Mouse (Mus musculus): ENCODE results near the gene Prg2.

The Prg2 gene

DNA sequence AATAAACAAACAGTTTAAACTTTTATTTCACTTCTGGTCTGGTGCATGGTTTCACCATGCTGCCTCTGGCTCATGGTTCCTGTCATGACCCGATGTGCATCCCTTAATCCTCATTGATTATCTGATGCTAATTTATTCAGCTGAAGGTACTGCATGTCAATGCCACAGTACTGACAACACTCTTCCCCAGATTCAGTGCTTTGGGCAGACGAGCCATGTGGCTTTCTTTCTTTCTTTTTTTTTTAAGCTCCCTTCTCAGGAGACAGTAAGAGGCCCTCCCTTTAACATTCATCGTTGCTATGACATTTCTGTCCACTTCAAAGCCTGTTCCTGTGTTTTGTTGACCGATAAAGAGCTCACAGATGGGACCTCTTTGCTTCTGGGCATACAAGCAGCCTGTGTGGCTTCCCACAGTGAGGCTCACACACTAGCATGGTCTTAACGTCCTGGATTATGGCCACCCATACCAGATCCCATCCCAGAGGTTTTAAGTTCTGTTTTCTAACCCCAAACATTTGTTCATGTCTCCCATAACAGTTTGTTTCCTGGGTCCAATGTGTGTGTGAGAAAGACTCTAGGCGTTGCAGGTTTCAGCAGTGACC is 17.3 kb upstream of the Prg2 start:
- DNase-seq: no peak

DNA sequence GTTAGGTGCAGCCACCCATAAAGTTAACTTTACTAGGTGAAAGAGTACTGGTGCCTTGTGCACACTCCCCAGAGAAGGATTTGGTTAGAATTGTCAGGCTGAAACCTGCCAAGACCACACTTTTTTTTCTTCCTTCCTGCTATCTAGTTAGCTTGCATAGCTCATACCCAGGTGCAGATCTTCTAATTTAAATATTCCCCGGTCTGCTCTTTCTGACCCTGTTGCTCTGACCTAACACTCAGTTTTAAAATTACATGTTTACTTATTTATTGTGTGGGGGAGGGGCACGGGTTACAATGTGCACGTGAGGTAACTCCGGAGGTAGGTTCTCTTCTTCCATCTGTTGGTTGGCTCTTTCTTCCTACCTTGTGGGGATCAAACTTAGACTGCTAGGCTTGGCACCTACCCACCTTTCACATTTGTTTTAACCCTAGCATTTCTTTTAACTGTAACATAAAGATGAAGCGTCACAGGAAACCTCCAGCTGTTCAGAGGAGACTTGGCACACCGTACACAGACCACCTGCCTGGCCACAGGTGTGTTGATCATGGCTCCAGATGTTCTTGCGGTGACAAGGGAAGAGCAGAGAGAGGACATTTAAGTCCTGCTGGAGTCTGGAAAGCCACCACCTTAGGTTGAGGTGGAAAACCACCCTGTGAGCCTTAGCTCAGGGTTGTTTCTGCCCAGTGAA is 16.0 kb upstream of the Prg2 start:
- DNase-seq: no peak

DNA sequence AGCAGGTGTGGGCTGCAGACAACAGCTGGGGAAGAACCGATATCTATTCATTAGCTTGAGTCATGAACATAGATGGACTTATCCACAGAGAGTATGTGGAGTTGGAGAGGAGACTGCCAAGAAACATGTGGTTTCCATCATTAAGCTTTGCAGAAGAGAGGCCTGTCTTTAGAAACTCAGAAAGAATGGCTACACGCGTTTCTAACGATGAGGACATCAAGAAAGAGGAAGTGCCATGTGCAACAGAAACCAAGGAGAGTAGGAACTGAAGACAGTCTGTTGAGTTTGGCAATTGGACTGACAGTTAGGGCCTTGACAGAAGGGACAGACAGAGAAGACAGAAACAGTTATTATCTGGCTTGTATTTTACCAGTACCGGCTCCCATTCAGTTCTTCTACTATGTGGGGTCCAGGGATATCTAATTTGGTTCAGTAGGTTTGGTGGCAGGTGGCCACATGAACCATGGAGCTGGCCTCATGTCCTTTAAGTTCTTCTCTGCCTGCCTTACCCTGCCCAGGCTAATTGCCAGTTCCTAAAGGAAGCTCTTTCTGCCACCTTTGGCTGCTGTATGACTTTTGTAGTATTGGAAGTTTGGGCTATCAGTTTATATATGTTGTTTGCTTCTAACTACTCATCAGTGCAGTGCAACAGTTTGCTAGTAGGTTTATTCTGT is 12.8 kb upstream of the Prg2 start:
- no peak for DNase-seq

DNA sequence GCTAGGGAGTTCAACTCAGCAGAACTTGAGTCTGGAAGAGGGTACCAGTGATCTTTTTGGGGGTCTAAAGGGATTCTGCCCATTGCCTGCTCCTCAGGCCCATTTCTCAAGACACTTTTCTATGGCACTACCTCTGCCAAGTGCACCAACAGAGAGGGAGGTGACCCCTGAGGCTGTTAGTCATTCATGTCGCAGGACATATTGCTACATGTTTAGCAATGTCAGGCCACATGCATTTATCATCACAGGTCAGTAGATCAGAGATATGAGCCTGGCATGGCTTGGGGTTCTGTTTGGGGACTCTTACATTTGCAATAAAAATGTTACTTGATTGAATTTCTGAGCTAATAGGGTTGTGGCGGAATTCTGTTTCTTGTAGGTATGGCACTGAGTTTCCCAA is 4.7 kb upstream of the Prg2 start:
- DNase-seq: no peak

DNA sequence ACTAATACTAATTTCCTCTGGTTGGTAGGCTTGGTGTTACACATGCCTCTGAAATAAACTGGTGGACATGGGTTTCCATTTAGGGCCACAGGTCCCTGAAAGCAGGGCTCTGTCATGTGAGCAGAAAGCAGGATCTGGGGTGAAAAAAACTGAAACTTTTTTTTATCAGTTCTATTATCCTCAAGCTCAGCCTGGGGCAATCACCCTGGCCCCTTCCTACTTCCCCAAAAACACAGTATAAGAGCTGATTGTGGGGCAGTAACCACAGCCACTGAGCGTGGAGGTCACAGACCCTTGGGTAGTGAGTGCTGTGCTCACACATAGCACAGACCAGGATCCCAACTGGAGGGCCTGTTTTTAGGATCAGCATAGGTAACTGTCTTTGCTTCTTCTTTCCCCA is 7.7 kb downstream of the Prg2 start, which contains the start of gene Prg3:
TSS of gene Prg3 (plus strand) at position 286 of the 400 bp plus-strand sequence.
- no peak for DNase-seq

DNA sequence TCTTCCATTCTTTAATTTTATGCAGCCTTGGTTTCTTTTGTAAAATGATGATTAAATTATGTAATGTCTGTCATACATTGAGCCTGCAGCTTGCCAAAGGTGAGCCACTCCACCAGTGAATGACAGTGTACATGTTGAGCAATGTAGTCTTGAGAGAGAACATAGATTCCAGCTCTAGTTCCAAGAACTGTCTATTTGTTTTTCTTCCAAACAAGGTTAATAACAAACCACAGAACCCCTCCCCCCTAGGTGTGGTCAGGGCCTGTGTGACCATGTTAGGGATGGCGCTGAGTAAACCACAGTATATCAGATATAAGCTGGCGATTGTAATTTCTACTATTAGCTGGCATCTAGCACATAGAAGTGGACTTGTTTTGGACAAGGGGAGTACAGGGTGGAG is 16.1 kb downstream of the Prg2 start:
- no peak for DNase-seq

DNA sequence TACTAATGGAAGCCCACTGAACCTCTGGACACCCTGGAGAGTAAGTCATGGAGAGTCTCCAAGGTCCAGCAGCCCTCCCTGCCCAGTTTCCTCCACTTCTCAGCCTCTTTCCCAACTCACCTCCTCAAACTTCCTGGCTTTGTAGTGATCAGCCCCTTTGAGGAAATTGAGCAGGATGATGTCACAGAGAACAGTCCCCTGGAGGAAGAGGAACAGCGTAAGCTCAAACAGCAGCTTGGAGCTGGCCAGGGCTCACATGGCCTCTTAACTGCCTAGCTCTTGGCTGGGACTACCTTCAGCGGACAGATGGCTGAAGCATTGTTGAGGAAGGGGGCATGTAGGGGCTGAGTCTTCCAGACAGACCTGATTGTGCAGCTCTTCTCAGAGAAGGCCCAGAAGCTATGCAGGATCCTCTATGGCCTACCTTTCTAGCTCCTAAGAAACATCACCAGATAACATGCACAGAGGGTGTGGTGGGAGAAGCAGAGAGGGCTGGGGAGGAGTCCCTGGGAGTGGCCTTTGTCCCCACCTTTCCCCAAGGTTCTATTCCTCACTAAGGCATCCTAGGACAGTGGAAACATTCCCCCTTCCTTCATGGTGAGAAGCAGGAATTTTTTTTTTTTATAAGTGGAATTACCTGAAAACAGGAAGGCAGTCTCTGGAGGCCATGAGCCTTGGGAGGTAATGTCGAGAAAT is 19.4 kb downstream of the Prg2 start:
- no peak for DNase-seq

DNA sequence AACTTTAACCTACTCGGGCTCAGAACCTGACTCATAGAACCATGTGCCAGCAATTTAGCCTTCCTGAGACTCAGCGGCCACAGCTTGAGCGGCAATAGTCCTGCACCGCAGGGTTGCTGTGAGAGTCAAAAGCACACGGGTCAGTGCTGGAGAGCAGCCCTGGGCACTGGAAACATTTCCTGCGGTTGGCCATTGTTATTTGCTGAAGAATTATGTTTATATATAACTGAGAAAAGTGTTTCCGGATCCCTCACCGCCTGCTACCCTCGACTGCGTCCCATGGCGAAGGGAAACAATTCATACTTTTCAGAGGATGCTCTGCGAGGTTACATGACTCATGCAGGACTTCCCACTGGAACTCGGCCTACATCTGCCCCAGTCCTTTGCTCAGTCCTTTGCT is 21.2 kb downstream of the Prg2 start:
- DNase-seq: no peak

DNA sequence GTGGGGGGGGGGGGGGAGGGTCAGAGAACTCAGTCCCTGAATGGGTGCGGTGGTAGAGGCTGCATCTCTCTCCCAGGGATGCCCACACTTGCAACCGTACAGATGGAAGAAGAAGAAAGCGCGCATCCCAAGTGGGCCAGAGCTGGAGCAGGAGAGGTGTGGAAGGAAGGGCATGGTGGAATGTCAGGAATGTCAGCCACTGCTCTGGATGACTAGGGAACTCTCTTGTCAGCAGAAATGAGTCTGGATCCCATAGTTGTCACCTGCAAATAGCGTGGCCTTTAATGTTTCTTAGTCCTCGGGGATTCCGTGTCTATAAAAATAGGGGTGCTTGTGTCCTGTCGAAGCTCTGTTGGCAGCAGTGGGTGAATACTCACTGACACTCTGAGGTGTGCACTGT is 22.3 kb downstream of the Prg2 start:
- DNase-seq: no peak

DNA sequence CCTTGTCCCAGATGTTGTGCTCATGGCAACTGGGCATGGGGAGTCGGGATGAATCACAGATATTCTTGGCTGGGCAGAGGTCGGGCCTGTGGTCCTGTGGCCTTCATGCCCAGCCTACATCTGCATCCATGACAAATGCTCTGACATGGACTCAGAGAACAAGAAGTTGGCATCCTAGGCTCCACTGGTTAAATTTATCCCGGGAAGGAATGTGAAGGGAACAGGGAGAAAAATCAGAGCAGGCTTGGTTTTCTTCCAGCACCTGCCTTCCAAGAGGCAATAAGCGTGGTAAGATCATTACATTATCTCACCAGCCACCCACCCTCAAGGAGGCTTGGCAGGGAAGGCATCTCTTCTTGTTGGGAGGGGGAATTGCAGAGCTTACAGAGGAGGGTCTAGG is 24.1 kb downstream of the Prg2 start:
- no peak for DNase-seq

DNA sequence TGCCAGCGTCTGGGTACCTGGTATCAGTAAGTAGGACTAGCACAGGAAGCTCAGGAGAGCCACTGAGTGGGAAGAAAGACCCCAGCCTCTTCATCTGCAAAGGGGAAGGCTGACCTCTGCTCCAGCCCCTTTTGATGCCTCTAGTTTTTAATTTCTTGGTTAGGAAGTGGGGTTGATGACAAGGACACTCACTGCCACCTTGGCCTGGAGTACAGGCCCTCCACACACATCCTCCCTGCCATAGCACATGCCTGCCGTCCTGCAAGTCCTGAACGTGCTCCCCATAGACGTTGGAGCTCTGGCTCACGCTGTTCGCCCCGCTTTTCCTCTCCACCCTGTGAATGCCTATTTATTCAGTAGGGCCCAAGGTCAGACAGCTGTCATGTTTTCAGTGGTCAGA is 26.3 kb downstream of the Prg2 start:
- DNase-seq: no peak

DNA sequence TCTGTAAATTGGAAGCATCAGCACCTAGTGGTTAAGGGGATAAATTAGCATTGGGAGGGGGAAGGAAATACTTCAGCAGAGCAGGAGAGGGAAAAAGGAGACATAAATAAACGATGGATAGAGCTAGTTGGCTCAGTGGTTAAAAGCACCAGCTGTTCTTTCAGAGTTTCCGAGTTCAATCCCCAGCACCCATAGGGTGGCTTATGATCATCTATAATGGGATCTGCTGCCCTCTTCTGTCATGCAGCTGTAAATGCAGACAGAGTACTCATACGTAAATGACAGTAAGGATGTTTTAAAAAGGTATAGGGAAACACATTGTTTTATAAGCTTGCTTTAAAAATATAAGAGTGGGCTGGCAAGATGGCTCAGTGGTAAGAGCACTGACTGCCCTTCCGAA is 27.5 kb downstream of the Prg2 start:
- peak; percentile 4 to 10 for DNase-seq

DNA sequence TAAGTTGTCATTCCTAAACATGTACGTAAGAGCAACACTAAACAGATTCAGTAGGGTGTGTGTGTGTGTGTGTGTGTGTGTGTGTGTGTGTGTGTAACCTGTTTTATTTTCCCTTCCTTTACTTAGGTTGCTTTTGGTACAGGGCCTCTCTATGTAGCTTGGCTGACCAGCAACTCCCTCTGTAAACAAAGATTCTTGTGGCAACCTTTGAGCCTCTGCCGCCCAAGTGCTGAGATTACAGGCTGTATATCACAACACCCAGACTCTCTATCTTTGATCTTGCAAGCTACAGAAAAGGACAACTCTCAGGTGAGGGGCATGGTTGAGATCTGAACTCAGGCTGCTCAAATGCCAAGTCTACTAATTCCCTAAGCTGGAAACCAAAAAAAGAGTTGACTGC is 29.0 kb downstream of the Prg2 start:
- no peak for DNase-seq

DNA sequence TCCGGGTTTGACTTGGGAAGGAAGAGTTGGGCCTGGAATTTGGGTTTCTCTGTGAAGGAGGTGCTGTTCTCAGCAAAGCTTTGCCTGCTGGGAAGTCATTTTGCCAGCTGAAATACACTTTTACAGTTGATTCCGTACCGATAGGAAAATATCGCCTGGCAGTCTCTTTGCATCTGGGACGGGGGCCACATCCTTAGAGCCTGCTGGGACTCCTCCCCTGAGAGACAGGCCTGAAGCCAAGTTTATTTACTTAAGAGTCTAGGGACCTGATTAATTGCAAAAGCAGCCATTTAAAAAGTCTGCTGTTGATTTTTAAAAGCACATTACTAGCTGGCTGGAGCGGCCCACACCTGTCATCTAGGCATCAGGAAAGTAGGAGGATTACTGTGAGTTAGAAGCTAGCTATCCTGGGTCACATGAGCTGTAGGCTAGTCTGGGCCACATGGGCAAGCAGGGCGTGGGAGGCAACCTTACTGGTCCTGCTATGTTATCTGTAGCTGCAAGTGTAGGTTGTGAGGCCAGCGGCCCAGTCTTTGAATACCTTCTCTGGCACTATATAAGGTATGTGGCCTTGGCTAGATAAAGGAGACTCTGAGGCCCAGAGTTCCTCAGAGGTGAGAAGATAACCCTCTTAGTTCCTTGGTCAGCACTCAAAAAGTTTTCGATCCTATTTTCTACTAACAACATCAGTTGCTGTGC is 31.8 kb downstream of the Prg2 start:
- DNase-seq: no peak

DNA sequence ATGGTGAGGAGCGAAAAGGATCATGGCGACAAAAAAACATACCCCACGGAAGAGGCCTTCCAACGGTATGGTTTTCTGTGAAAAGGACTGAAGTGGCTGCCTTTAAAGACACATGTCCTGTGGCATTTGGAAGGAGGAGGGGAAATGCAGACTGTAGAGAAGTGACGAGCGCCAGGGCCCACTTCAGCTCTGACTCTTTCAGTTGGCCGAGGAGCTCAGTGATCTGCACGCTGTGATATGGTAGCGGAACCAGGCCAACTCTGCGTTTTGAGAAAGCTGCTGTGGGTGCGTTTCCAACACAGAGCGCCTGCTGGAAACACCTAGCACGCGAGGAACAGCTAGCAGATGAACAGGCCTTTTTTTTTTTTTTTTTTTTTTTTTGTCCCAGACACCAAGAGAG is 32.4 kb downstream of the Prg2 start:
- no peak for DNase-seq

DNA sequence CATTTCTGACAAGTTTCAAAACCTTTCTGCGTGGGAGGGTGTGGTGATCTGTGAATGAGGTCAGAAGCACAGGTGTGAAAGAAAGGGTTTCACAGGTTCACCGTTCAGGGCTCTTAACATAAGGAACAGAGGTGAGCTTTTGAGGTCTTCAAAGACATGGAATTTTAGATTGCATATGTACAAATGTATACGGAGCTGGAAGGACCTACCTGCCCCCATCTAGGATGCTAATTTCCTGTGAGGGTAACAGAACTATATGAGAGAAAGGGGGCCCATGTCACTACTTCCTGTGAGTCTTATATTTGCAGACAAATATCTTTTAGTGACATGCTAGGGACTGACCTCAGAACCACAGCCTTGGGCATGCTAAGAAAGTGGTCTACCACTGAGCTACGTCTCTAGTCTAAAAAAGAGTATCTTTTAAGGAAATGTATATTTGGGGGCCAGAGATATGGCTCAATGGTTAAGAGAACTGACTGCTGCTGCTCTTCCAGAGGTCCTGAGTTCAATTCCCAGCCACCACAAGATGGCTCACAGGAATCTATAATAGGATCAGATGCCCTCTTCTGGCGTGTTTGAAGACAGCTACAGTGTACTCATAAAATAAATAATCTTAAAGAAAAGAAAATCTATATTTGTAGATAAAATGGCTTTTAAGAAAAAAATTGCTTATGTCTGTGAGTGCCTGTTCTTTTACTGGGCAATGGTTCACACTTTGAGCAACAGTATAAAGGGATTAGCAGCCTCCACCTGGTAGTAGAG is 33.7 kb downstream of the Prg2 start:
- no peak for DNase-seq

DNA sequence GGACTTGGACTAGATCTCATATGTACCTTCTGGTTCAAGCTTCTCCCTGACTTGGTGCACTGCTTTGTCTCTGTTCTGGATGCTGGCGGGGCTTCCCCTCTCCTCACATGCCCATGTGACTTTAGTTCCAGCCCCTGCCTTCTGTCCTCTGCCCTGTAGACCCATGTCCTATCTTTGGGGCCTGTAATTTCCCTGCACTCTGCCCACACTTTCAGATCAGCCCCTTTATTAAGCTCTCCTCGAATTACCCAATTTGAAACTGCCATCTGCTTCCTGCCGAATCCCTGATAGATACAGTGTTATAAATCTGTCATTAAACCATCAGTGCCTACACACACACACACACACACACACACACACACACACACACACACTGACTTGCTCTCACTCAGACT is 34.3 kb downstream of the Prg2 start:
- no peak for DNase-seq

DNA sequence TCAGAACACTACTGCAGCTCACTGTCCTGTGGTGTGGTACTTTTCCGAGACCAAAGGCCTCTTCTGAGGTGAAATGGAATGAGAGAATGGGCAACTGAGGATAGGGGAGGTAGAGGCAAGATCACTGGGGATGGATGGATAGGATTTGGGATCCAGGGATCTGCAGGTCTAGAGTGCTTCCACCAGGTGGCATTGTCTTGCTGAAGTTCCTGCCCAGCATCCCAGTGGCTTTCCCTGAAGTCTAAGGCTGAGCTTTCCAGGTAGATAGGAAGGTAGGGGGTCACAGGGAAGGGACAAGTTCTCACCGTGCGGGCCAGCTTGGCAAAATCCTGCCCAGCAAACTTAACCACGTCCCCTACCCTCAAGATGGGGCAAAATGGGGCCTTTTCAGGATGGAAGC is 41.8 kb downstream of the Prg2 start:
- DNase-seq: no peak

DNA sequence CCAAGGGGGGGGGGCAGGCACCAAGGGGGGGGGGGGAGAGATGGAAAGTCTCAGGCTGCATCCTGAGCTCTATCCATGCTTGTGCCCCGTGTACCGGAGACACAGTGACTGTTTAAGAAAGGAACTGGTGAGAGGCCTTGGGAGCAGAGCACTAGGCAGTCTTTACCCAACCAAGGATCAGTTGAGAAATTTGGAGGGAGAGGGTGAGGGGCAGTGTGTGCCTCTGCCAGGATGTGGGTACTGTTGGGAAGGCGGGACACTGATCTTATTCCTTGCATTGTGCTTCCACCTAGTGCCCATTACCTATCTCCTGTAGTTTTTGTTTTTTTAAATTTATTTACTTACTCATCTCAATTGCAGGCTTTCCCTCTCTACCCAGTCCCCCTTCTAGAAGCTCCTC is 45.9 kb downstream of the Prg2 start:
- no peak for DNase-seq

DNA sequence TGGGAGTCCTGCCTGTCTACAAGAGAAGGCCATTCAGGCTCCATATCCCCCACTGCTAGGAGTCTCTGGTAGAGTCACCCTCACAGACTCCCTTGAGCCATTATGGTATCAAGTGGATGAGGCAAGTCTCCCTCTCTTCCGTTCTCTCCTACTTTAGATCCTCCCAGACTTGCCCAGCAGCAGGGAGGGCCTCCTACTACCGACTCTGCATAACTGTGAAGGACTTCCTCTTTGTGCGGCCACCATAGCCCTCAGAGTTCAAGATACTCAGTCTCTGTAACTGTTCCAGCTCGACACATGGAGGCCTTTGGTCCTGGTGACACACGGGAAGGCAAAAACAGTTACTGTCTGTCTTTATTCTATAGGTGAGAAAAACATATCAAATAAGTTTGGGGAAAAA is 47.0 kb downstream of the Prg2 start:
- no peak for DNase-seq

DNA sequence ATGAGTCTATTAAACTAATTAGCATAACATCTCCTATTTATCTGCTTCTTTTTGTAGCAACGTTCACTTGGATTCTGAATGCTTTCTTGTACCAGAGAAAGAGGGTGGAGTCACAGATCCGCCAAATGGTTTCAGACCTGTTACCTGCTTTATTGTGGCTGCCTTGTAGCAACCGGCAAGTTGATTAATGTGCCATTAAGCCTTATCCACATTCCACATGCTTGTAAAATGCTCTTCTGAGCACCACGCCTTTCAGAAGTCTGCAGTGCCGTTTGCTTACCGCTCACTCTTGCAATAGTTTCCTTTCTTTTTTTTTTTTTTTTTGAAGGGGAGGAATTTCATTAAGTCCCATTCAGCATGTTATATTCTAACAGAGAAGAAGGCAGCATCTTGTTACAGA is 49.6 kb downstream of the Prg2 start:
- no peak for DNase-seq

DNA sequence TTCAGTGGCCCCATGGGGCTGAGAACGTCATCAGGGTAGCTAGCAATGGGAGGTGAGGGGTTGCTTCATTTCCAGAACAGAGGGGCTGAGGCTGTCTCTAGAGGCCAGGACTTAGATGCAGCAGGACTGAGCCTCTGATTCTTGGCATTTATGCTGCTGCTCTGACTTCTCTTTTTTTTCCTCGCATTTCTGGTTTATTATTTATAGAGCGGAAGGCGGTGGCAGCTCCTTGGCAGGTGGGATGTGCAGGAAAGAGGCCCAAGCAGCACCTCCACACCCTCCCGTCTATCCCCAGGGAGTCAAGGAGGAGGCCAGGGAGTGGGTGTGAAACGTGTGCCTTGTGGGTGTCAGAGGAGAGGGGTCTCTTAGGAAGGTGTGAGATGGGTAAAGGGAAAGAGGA is 50.7 kb downstream of the Prg2 start:
- no peak for DNase-seq

DNA sequence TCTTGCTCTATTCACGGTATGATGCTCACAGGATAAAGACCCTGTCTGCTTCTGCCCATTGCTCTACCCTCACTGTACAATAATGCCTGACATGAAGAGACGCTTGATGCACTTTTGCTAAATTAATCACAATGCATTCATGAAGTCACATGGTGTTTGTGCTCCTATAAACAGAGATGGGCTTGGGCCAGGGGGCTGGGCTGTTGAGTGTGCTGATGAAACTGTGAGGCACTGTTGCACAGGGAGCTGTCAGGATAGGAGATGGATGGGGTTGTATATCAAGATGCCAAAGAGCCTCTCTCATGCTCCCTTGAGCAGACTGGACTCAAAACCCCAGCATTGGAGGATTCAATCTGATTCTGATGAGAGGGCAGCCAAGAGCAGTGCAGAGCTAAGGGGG is 52.9 kb downstream of the Prg2 start:
- no peak for DNase-seq

All from cerebellum, adult 18-20 months (tissue).